Mouse (Mus musculus) liver, embryonic 14.5 days (tissue): Measurements from ENCODE around the gene Nrxn3.

Source experiments
- CTCF ChIP-seq: IDR thresholded peaks from 2 replicates; pipeline ENCODE4 v1.5.1; 2016; ENCODE audit warnings: antibody characterized with exemption, low read depth, control low read depth
- EP300 ChIP-seq: IDR thresholded peaks from 2 replicates; pipeline ENCODE4 v1.6.1; 2016; ENCODE audit warnings: antibody characterized with exemption, low read depth

- TF ChIP-seq CTCF (no peak), EP300 (no peak)
These were observed 24.1 kb downstream of the Nrxn3 start for GRCm38 (mm10) chr12:88746788-88747187.
